Mouse (Mus musculus): ENCODE data around the gene Setd3.

GRCm38 (mm10) chr12:108223357-108223756 lies 44.2 kb upstream of the Setd3 start:
- TF ChIP-seq POLR2A (IDR thresholded peaks at IDR 0.05; ENCODE audit: low read depth, low read length) (no peak), CTCF (conservative IDR thresholded peaks at IDR 0.05; ENCODE audit: insufficient read depth, insufficient read length, low read depth, low read length) (no peak)
